8 mouse cellular contexts compared by ENCODE assay signal in genomic region chr5:142319268-142319667, GRCm38 (mm10).
A peak's percentile ranks its signal among the peaks of the same experiment; 100 is the strongest.
DNase-seq lines count a peak whose midpoint lies in the region; ATAC-seq and TF ChIP-seq lines count a peak whose summit lies in the region.

No protein-coding gene starts in this region.

- H3K9ac ChIP-seq in embryonic facial prominence, embryonic 14.5 days (ENCODE audit: low read depth, low read length) = no peak overlapping the region
- H3K9ac ChIP-seq in heart, postnatal 0 days (replicated peaks; ENCODE audit: low read depth, low read length) = no peak overlapping the region
- no peak overlapping the region for H3K9ac ChIP-seq in liver, embryonic 12.5 days

- no peaks in the 10 kb centered on the region for H3K9me3 ChIP-seq in embryonic facial prominence, embryonic 14.5 days (ENCODE audit: control insufficient read depth, low read length)
- no peaks in the 10 kb centered on the region for H3K9me3 ChIP-seq in heart, postnatal 0 days (replicated peaks; ENCODE audit: control insufficient read depth, low read length)
- H3K9me3 ChIP-seq in liver, embryonic 12.5 days (replicated peaks) = no peaks in the 10 kb centered on the region

- no peak for TF ChIP-seq EP300 in heart, postnatal 0 days (IDR thresholded peaks at IDR 0.05; ENCODE audit: low read depth)

- no peak overlapping the region for H3K4me2 ChIP-seq in embryonic facial prominence, embryonic 14.5 days (ENCODE audit: low read depth, low read length)
- no peak overlapping the region for H3K4me2 ChIP-seq in heart, postnatal 0 days (ENCODE audit: low read depth, low read length)
- no peak overlapping the region for H3K4me2 ChIP-seq in liver, embryonic 12.5 days

- no peaks in the 10 kb centered on the region for H3K4me1 ChIP-seq in embryonic facial prominence, embryonic 14.5 days (ENCODE audit: control insufficient read depth, insufficient read depth, low read length)
- no peaks in the 10 kb centered on the region for H3K4me1 ChIP-seq in heart, postnatal 0 days (ENCODE audit: control insufficient read depth, insufficient read depth)
- H3K4me1 ChIP-seq in liver, embryonic 12.5 days = no peaks in the 10 kb centered on the region
- peaks cover 3% of the 10 kb centered on the region for H3K4me1 ChIP-seq in olfactory bulb, adult 2 months (ENCODE audit: control insufficient read depth, insufficient read depth, low read length)

- H3K27me3 ChIP-seq in embryonic facial prominence, embryonic 14.5 days (replicated peaks; ENCODE audit: control insufficient read depth, insufficient read depth, low read length) = no peaks in the 10 kb centered on the region
- no peaks in the 10 kb centered on the region for H3K27me3 ChIP-seq in heart, postnatal 0 days (ENCODE audit: control insufficient read depth, insufficient read depth, low read length)
- H3K27me3 ChIP-seq in liver, embryonic 12.5 days (replicated peaks) = no peaks in the 10 kb centered on the region

- no peaks in the 10 kb centered on the region for H3K36me3 ChIP-seq in embryonic facial prominence, embryonic 14.5 days (ENCODE audit: control insufficient read depth, insufficient read depth, low read length)
- H3K36me3 ChIP-seq in heart, postnatal 0 days (replicated peaks; ENCODE audit: control insufficient read depth, insufficient read depth, low read length) = no peaks in the 10 kb centered on the region
- H3K36me3 ChIP-seq in liver, embryonic 12.5 days = no peaks in the 10 kb centered on the region

- ATAC-seq in embryonic facial prominence, embryonic 14.5 days (ENCODE audit: low read depth) = peak; percentile 77
- peak; percentile 64 for ATAC-seq in heart, postnatal 0 days (ENCODE audit: insufficient read depth, low read depth)
- ATAC-seq in liver, embryonic 12.5 days = 0 out of 2 replicates have a peak, but pooled peaks have one; percentile 30

- no peak overlapping the region for H3K4me3 ChIP-seq in embryonic facial prominence, embryonic 14.5 days (ENCODE audit: low read depth, low read length)
- H3K4me3 ChIP-seq in heart, postnatal 0 days (ENCODE audit: low read depth, low read length) = no peak overlapping the region
- no peak overlapping the region for H3K4me3 ChIP-seq in liver, embryonic 12.5 days
- no peak overlapping the region for H3K4me3 ChIP-seq in olfactory bulb, adult 2 months (ENCODE audit: insufficient read depth, low read depth, low read length)

- peak; percentile 54 for DNase-seq in CD4-positive helper T cell, adult 2 months (ENCODE audit: low read depth, low spot score)
- DNase-seq in adrenal gland, postnatal 36 days = peak; percentile 47 to 68
- DNase-seq in embryonic facial prominence, embryonic 14.5 days (ENCODE audit: low spot score) = peak; percentile 69
- DNase-seq in heart, postnatal 0 days (ENCODE audit: low spot score) = peak; percentile 60
- DNase-seq in kidney, postnatal 25 days = peak; percentile 53 to 74
- DNase-seq in thymus, postnatal 10 days (ENCODE audit: low spot score in 2 of 2) = peak; percentile 7 to 59

- WGBS in embryonic facial prominence, embryonic 14.5 days = 8% methylated on average over 7 of the region's 7 CpGs
- WGBS in heart, postnatal 0 days = 4% methylated on average over 7 of the region's 7 CpGs
- WGBS in liver, embryonic 12.5 days (ENCODE audit: insufficient replicate concordance) = 6% methylated on average over 7 of the region's 7 CpGs
- 6% methylated on average over 7 of the region's 7 CpGs for WGBS in olfactory bulb, adult 2 months

- TF ChIP-seq POLR2A in olfactory bulb, adult 2 months (IDR thresholded peaks at IDR 0.05; ENCODE audit: insufficient read depth, low read depth, low read length) = no peak

- no peak overlapping the region for H3K27ac ChIP-seq in embryonic facial prominence, embryonic 14.5 days (replicated peaks; ENCODE audit: low read depth, low read length)
- H3K27ac ChIP-seq in heart, postnatal 0 days (ENCODE audit: low read depth) = no peak overlapping the region
- H3K27ac ChIP-seq in liver, embryonic 12.5 days = no peak overlapping the region
- H3K27ac ChIP-seq in olfactory bulb, adult 2 months (ENCODE audit: insufficient read depth, low read depth, low read length) = no peak overlapping the region

- TF ChIP-seq CTCF in heart, postnatal 0 days (IDR thresholded peaks at IDR 0.05; ENCODE audit: low read depth) = peak; percentile 79
- TF ChIP-seq CTCF in olfactory bulb, adult 2 months (IDR thresholded peaks at IDR 0.05; ENCODE audit: insufficient read depth, low read depth, low read length) = peak; percentile 68
